Comparison of ENCODE assay signal across 24 mouse cellular contexts in genomic region chr1:59406741-59407306, GRCm38 (mm10).
A peak's percentile ranks its signal among the peaks of the same experiment; 100 is the strongest.
DNase-seq lines count a peak whose midpoint lies in the region; ATAC-seq lines count a peak whose summit lies in the region.
"Had no signal": no experiment of that assay in that cellular context is flagged by ENCODE, and none has a peak within 500 bp of the region (broad histone marks: within the 10 kb centered on the region; RNA-seq: fewer than 3 reads in every experiment).

No protein-coding gene starts in this region.

- H3K27me3 ChIP-seq in midbrain, embryonic 11.5 days (ENCODE audit: control insufficient read depth, insufficient read depth, low read length): no peaks in the 10 kb centered on the region
- no peaks in the 10 kb centered on the region for H3K27me3 ChIP-seq in midbrain, embryonic 16.5 days (ENCODE audit: control insufficient read depth, insufficient read depth, low read depth, low read length)
- H3K27me3 ChIP-seq: hindbrain, embryonic 15.5 days; limb, embryonic 12.5 days; liver, embryonic 13.5 days had no signal

- WGBS in midbrain, embryonic 11.5 days: 8% methylated on average over 6 of the region's 6 CpGs
- 14% methylated on average over 6 of the region's 6 CpGs for WGBS in midbrain, embryonic 16.5 days

- no peak overlapping the region for H3K27ac ChIP-seq in midbrain, embryonic 11.5 days (ENCODE audit: low read depth, low read length)
- H3K27ac ChIP-seq in midbrain, embryonic 16.5 days (ENCODE audit: low read length): no peak overlapping the region
- H3K27ac ChIP-seq: heart, embryonic 15.5 days; hindbrain, embryonic 15.5 days; layer of hippocampus, adult 2 months; limb, embryonic 12.5 days; liver, embryonic 13.5 days; stomach, postnatal 0 days had no signal

- no peaks in the 10 kb centered on the region for H3K36me3 ChIP-seq in midbrain, embryonic 11.5 days (ENCODE audit: control insufficient read depth, insufficient read depth, low read length)
- no peaks in the 10 kb centered on the region for H3K36me3 ChIP-seq in midbrain, embryonic 16.5 days (ENCODE audit: control insufficient read depth, insufficient read depth, low read length)
- H3K36me3 ChIP-seq: heart, embryonic 15.5 days; hindbrain, embryonic 15.5 days; limb, embryonic 12.5 days; liver, embryonic 13.5 days had no signal

- H3K4me1 ChIP-seq in midbrain, embryonic 11.5 days (ENCODE audit: control insufficient read depth, insufficient read depth, low read length): no peaks in the 10 kb centered on the region
- H3K4me1 ChIP-seq in midbrain, embryonic 16.5 days (ENCODE audit: control insufficient read depth, insufficient read depth, low read length): no peaks in the 10 kb centered on the region
- H3K4me1 ChIP-seq: hindbrain, embryonic 15.5 days; liver, embryonic 13.5 days; megakaryocyte, embryonic 14.5 days had no signal

- H3K4me2 ChIP-seq in midbrain, embryonic 11.5 days: no peak overlapping the region
- no peak overlapping the region for H3K4me2 ChIP-seq in midbrain, embryonic 16.5 days (ENCODE audit: low read length)
- H3K4me2 ChIP-seq: heart, embryonic 15.5 days; hindbrain, embryonic 15.5 days; limb, embryonic 12.5 days; liver, embryonic 13.5 days; lung, embryonic 14.5 days had no signal

- no peak for ATAC-seq in midbrain, embryonic 11.5 days (ENCODE audit: low FRiP score)
- no peak for ATAC-seq in midbrain, embryonic 16.5 days
- ATAC-seq: forebrain, embryonic 16.5 days had no signal

- peak; percentile 41 for DNase-seq in midbrain, embryonic 11.5 days (ENCODE audit: low spot score, missing footprints)
- peak; percentile 74 for DNase-seq in cerebellum, adult 9-10 months
- peak; percentile 47 to 53 for DNase-seq in cerebellum, postnatal 36 days
- DNase-seq in yolk sac, embryonic 10.5 days (ENCODE audit: low spot score): peak; percentile 61
- no peak for DNase-seq in lung, adult 18-20 months
- DNase-seq in gastrocnemius, postnatal 25 days: no peak
- DNase-seq: adrenal gland, adult 2 months; gastrocnemius, postnatal 14 days; heart, postnatal 36 days; kidney, adult 2 months; kidney, postnatal 14 days; liver, embryonic 13.5 days; lung, embryonic 14.5 days; lung, postnatal 36 days; thymus, adult 2 months; thymus, postnatal 4 days had no signal

- no peak overlapping the region for H3K9ac ChIP-seq in midbrain, embryonic 11.5 days (ENCODE audit: low read length)
- no peak overlapping the region for H3K9ac ChIP-seq in midbrain, embryonic 16.5 days (ENCODE audit: low read depth, low read length)
- H3K9ac ChIP-seq: heart, embryonic 15.5 days; hindbrain, embryonic 15.5 days; limb, embryonic 12.5 days; liver, embryonic 13.5 days; lung, embryonic 14.5 days had no signal

- H3K4me3 ChIP-seq in midbrain, embryonic 11.5 days (ENCODE audit: low read depth, low read length): no peak overlapping the region
- H3K4me3 ChIP-seq in midbrain, embryonic 16.5 days (ENCODE audit: low read depth, low read length): no peak overlapping the region
- H3K4me3 ChIP-seq: heart, embryonic 15.5 days; hindbrain, embryonic 15.5 days; layer of hippocampus, adult 2 months; limb, embryonic 12.5 days; liver, embryonic 13.5 days; megakaryocyte, embryonic 14.5 days had no signal

- H3K9me3 ChIP-seq in midbrain, embryonic 11.5 days (ENCODE audit: control insufficient read depth, low read length): no peaks in the 10 kb centered on the region
- no peaks in the 10 kb centered on the region for H3K9me3 ChIP-seq in midbrain, embryonic 16.5 days (replicated peaks; ENCODE audit: control insufficient read depth, low read length, poor library complexity, severe bottlenecking)
- H3K9me3 ChIP-seq: heart, embryonic 15.5 days; hindbrain, embryonic 15.5 days; limb, embryonic 12.5 days; liver, embryonic 13.5 days; megakaryocyte, embryonic 14.5 days had no signal

Comparison
In these comparisons a context has a peak if more than half of its experiments do, and no peak if none do; other contexts are left out.
1. DNase-seq: peak in midbrain, embryonic 11.5 days (single experiment), cerebellum, adult 9-10 months (single experiment), cerebellum, postnatal 36 days (2 of 2) and yolk sac, embryonic 10.5 days (single experiment); none in lung, adult 18-20 months (0 of 2) and gastrocnemius, postnatal 25 days (single experiment).